Mouse (Mus musculus) lung, embryonic 16.5 days (tissue): ENCODE results near the gene Dpep2nb. TPM values are rescaled to one million over a fixed set of nuclear protein-coding genes. Genes with fewer than 3 reads are reported as not detected.
"Not testable (repeated sequence)": the region's sequence is repeated elsewhere in the genome, so short reads cannot be mapped to it uniquely, and the experiment has no call there.

Experiments used
- ATAC-seq: fragments of 200-750 bp; cut with Nextera tagmentation; 2 replicates; pipeline ENCODE4 v1.8.0; 2017; ENCODE audit warnings: low read depth, mild to moderate bottlenecking, moderate library complexity
- H3K27ac ChIP-seq: fragments of 300-500 bp; sonication (generic); 2 replicates; pipeline ENCODE4 v1.5.1; 2014; ENCODE audit warnings: mild to moderate bottlenecking, control low read depth, low read length
- H3K27me3 ChIP-seq: fragments of 300-500 bp; sonication (generic); 2 replicates; pipeline ENCODE4 v1.6.1; 2014; ENCODE audit warnings: low read depth, low read length, mixed read lengths; ENCODE audit not compliant: control insufficient read depth, insufficient read depth
- H3K36me3 ChIP-seq: fragments of 300-500 bp; sonication (generic); 2 replicates; pipeline ENCODE4 v1.6.1; 2014; ENCODE audit warnings: low read length; ENCODE audit not compliant: control insufficient read depth, insufficient read depth
- H3K4me1 ChIP-seq: fragments of 300-500 bp; sonication (generic); replicated peaks from 2 replicates; pipeline ENCODE4 v1.6.1; 2014; ENCODE audit warnings: low read length, mixed read lengths; ENCODE audit not compliant: control insufficient read depth, insufficient read depth
- H3K4me2 ChIP-seq: fragments of 300-500 bp; sonication (generic); 2 replicates; pipeline ENCODE4 v1.6.1; 2014; ENCODE audit warnings: low read depth, low read length, control low read depth
- H3K4me3 ChIP-seq: fragments of 300-500 bp; sonication (generic); 2 replicates; pipeline ENCODE4 v1.5.1; 2014; ENCODE audit warnings: mild to moderate bottlenecking, low read length, control low read depth
- H3K9ac ChIP-seq: fragments of 300-500 bp; sonication (generic); 2 replicates; pipeline ENCODE4 v1.6.1; 2014; ENCODE audit warnings: low read length, control low read depth
- H3K9me3 ChIP-seq: fragments of 300-500 bp; sonication (generic); 2 replicates; pipeline ENCODE4 v1.6.1; 2016; ENCODE audit warnings: low read length; ENCODE audit not compliant: control insufficient read depth
- WGBS: fragments of 180-500 bp; shearing (Covaris S2); extraction: QIAGEN DNeasy Blood & Tissue Kit; methylation state at CpG from one replicate; pipeline ENCODE4 v1.1.7; 2014; 5-methylcytosine and 5-hydroxymethylcytosine counted together
- polyA plus RNA-seq: library from polyadenylated mRNA; unstranded; fragments of >200 nt; fragmentation: Nextera tagmentation; extraction: Ambion mirVana; gene quantifications from 2 replicates; pipeline ENCODE4 v1.2.1, GENCODE M21; 2015

The Dpep2nb gene
- polyA plus RNA-seq, 1 experiment from 2014 or later = not detected

- Histone ChIP-seq H3K4me2 (no peak overlapping the region), H3K4me1 (0 out of 2 replicates have a peak, but pooled peaks cover 6% of the 10 kb centered on the region), H3K27ac (no peak overlapping the region), H3K36me3 (no peaks in the 10 kb centered on the region), H3K9ac (no peak overlapping the region), H3K4me3 (no peak overlapping the region), H3K27me3 (no peaks in the 10 kb centered on the region), H3K9me3 (no peaks in the 10 kb centered on the region)
- ATAC-seq = no peak
- 50% methylated on average over 5 of the region's 5 CpGs for WGBS
Observed at GRCm38 (mm10) chr8:105992499-105992898, 13.3 kb downstream of the Dpep2nb start.

- H3K9ac ChIP-seq = peak overlapping the region; percentile 45
- H3K27ac ChIP-seq = peak overlapping the region; percentile 17; the same call in 1 of the 2 replicates
Observed at GRCm38 (mm10) chr8:105991546-105991945, 14.2 kb downstream of the Dpep2nb start.

GRCm38 (mm10) chr8:105990856-105991387 lies 14.9 kb downstream of the Dpep2nb start, which contains the start of gene Dus2:
Dus2 (plus strand) TSS chr8:105991337.
- Histone ChIP-seq H3K36me3 (no peaks in the 10 kb centered on the region), H3K4me3 (0 out of 2 replicates have a peak within 1 kb of the TSS, but pooled peaks have one; percentile 5), H3K27ac (peak within 1 kb of the TSS; percentile 17; the same call in 1 of the 2 replicates), H3K9me3 (no peaks in the 10 kb centered on the region), H3K4me1 (0 out of 2 replicates have a peak, but pooled peaks cover 6% of the 10 kb centered on the region), H3K27me3 (no peaks in the 10 kb centered on the region), H3K9ac (peak within 1 kb of the TSS; percentile 50), H3K4me2 (peak within 1 kb of the TSS; percentile 38)
- 7% methylated on average over 15 of the region's 15 CpGs for whole genome bisulfite sequencing
- peak; percentile 89 for ATAC-seq

More at GRCm38 (mm10) chr8:105991546-105991945, 14.2 kb downstream of the Dpep2nb start:
- ATAC-seq = peak; percentile 44
- Histone ChIP-seq H3K9me3 (no peaks in the 10 kb centered on the region), H3K4me2 (peak overlapping the region; percentile 38), H3K36me3 (no peaks in the 10 kb centered on the region), H3K27me3 (no peaks in the 10 kb centered on the region), H3K4me1 (0 out of 2 replicates have a peak, but pooled peaks cover 6% of the 10 kb centered on the region), H3K4me3 (0 out of 2 replicates have a peak overlapping the region, but pooled peaks have one; percentile 5)
- WGBS = 68% methylated on average over 2 of the region's 2 CpGs

GRCm38 (mm10) chr8:105988546-105988945 lies 17.2 kb downstream of the Dpep2nb start:
- Histone ChIP-seq H3K36me3 (no peaks in the 10 kb centered on the region), H3K9me3 (no peaks in the 10 kb centered on the region), H3K27me3 (no peaks in the 10 kb centered on the region), H3K4me3 (no peak overlapping the region), H3K4me1 (0 out of 2 replicates have a peak, but pooled peaks cover 6% of the 10 kb centered on the region), H3K9ac (no peak overlapping the region), H3K27ac (no peak overlapping the region), H3K4me2 (no peak overlapping the region)
- ATAC-seq = no peak
- 83% methylated on average over 11 of the region's 11 CpGs for WGBS

- 70% methylated on average over 9 of the region's 11 CpGs for WGBS
- H3K9ac ChIP-seq, H3K4me3 ChIP-seq, H3K36me3 ChIP-seq, ATAC-seq, H3K4me2 ChIP-seq, H3K4me1 ChIP-seq, H3K27me3 ChIP-seq, H3K27ac ChIP-seq, H3K9me3 ChIP-seq: not testable (repeated sequence)
Observed at GRCm38 (mm10) chr8:105983406-105983805, 22.4 kb downstream of the Dpep2nb start.

- no peak for ATAC-seq
- WGBS = 81% methylated on average over 1 of the region's 1 CpGs
- Histone ChIP-seq H3K27ac (no peak overlapping the region), H3K36me3 (no peaks in the 10 kb centered on the region), H3K4me3 (no peak overlapping the region), H3K4me2 (no peak overlapping the region), H3K27me3 (no peaks in the 10 kb centered on the region), H3K9ac (no peak overlapping the region), H3K9me3 (no peaks in the 10 kb centered on the region), H3K4me1 (no peaks in the 10 kb centered on the region)
Observed at GRCm38 (mm10) chr8:105981146-105981545, 24.6 kb downstream of the Dpep2nb start.

- 90% methylated on average over 15 of the region's 15 CpGs for WGBS
- Histone ChIP-seq H3K9me3 (no peaks in the 10 kb centered on the region), H3K27me3 (no peaks in the 10 kb centered on the region), H3K4me3 (no peak within 1 kb of the TSS), H3K4me1 (no peaks in the 10 kb centered on the region), H3K36me3 (no peaks in the 10 kb centered on the region), H3K27ac (no peak within 1 kb of the TSS), H3K4me2 (no peak within 1 kb of the TSS), H3K9ac (no peak within 1 kb of the TSS)
- ATAC-seq = no peak
Observed at GRCm38 (mm10) chr8:105979325-105979724, 26.4 kb downstream of the Dpep2nb start, which contains the start of gene Dpep3. Dpep3 (minus strand) TSS chr8:105979429.

GRCm38 (mm10) chr8:105975363-105975762 lies 30.4 kb downstream of the Dpep2nb start:
- H3K4me2 ChIP-seq = no peak overlapping the region

GRCm38 (mm10) chr8:105971019-105971720 lies 34.6 kb downstream of the Dpep2nb start:
- no peak overlapping the region for H3K9ac ChIP-seq
- ATAC-seq = no peak
- H3K27ac ChIP-seq = no peak overlapping the region
- no peaks in the 10 kb centered on the region for H3K36me3 ChIP-seq
- no peak overlapping the region for H3K4me3 ChIP-seq
- H3K9me3 ChIP-seq = no peaks in the 10 kb centered on the region
- peaks cover 13% of the 10 kb centered on the region for H3K4me1 ChIP-seq
- 73% methylated on average over 8 of the region's 8 CpGs for WGBS
- no peak overlapping the region for H3K4me2 ChIP-seq
- H3K27me3 ChIP-seq = no peaks in the 10 kb centered on the region

More at GRCm38 (mm10) chr8:105975363-105975762, 30.4 kb downstream of the Dpep2nb start:
- WGBS = 65% methylated on average over 7 of the region's 7 CpGs
- Histone ChIP-seq H3K4me1 (no peaks in the 10 kb centered on the region), H3K27me3 (no peaks in the 10 kb centered on the region), H3K9ac (no peak overlapping the region), H3K4me3 (no peak overlapping the region), H3K9me3 (no peaks in the 10 kb centered on the region), H3K27ac (no peak overlapping the region), H3K36me3 (no peaks in the 10 kb centered on the region)
- ATAC-seq = no peak
